Mouse (Mus musculus): ENCODE data around the gene Armt1. TPM values are rescaled to one million over a fixed set of nuclear protein-coding genes. Genes with fewer than 3 reads are reported as not detected.

Armt1 gene
- polyA plus RNA-seq, 1 experiment, result 5.2 TPM

- TF ChIP-seq GATA1 (IDR thresholded peaks at IDR 0.05; ENCODE audit: borderline replicate concordance, low read length), result no peak
- no peak for TF ChIP-seq FLI1 (IDR thresholded peaks at IDR 0.05; ENCODE audit: low read length)
- H3K27me3 ChIP-seq (replicated peaks), result peaks cover 1% of the 10 kb centered on the region
- H3K4me1 ChIP-seq, result peaks cover 9% of the 10 kb centered on the region; the same call in 1 of the 2 replicates
- H3K9me3 ChIP-seq, result 0 out of 2 replicates have a peak, but pooled peaks cover 7% of the 10 kb centered on the region
- no peak overlapping the region for H3K4me3 ChIP-seq (replicated peaks)
- H3K36me3 ChIP-seq (replicated peaks; ENCODE audit: low read length), result no peaks in the 10 kb centered on the region
These were observed 48.7 kb downstream of the Armt1 start for GRCm38 (mm10) chr10:4480929-4481328.

GRCm38 (mm10) chr10:4481695-4482094, 49.4 kb downstream of the Armt1 start:
- H3K36me3 ChIP-seq (replicated peaks; ENCODE audit: low read length), result no peaks in the 10 kb centered on the region
- 0 out of 2 replicates have a peak, but pooled peaks cover 7% of the 10 kb centered on the region for H3K9me3 ChIP-seq
- TF ChIP-seq FLI1 (IDR thresholded peaks at IDR 0.05; ENCODE audit: low read length), result no peak
- no peak for TF ChIP-seq GATA1 (IDR thresholded peaks at IDR 0.05; ENCODE audit: borderline replicate concordance, low read length)
- H3K27me3 ChIP-seq (replicated peaks), result peaks cover 1% of the 10 kb centered on the region
- peaks cover 9% of the 10 kb centered on the region; the same call in 1 of the 2 replicates for H3K4me1 ChIP-seq
- H3K4me3 ChIP-seq (replicated peaks), result no peak overlapping the region

- Histone ChIP-seq H3K27me3 (replicated peaks) (peaks cover 1% of the 10 kb centered on the region), H3K9me3 (0 out of 2 replicates have a peak, but pooled peaks cover 7% of the 10 kb centered on the region), H3K4me3 (replicated peaks) (no peak within 1 kb of the TSS), H3K36me3 (replicated peaks; ENCODE audit: low read length) (no peaks in the 10 kb centered on the region), H3K4me1 (peaks cover 9% of the 10 kb centered on the region; the same call in 1 of the 2 replicates)
- TF ChIP-seq FLI1 (IDR thresholded peaks at IDR 0.05; ENCODE audit: low read length), result no peak
- TF ChIP-seq GATA1 (IDR thresholded peaks at IDR 0.05; ENCODE audit: borderline replicate concordance, low read length), result no peak
These were observed 50.1 kb downstream of the Armt1 start, which contains the start of gene Ccdc170 for GRCm38 (mm10) chr10:4482355-4482754. Ccdc170 (plus strand) TSS chr10:4482502.

GRCm38 (mm10) chr10:4483848-4484247, 51.6 kb downstream of the Armt1 start:
- peaks cover 1% of the 10 kb centered on the region for H3K27me3 ChIP-seq (replicated peaks)
- peaks cover 9% of the 10 kb centered on the region; the same call in 1 of the 2 replicates for H3K4me1 ChIP-seq
- H3K4me3 ChIP-seq (replicated peaks), result peak overlapping the region; percentile 33
- H3K36me3 ChIP-seq (replicated peaks; ENCODE audit: low read length), result no peaks in the 10 kb centered on the region
- 0 out of 2 replicates have a peak, but pooled peaks cover 7% of the 10 kb centered on the region for H3K9me3 ChIP-seq
- no peak for TF ChIP-seq GATA1 (IDR thresholded peaks at IDR 0.05; ENCODE audit: borderline replicate concordance, low read length)
- TF ChIP-seq FLI1 (IDR thresholded peaks at IDR 0.05; ENCODE audit: low read length), result no peak

GRCm38 (mm10) chr10:4484986-4485385, 52.7 kb downstream of the Armt1 start:
- H3K4me3 ChIP-seq (replicated peaks), result no peak overlapping the region
- no peak for TF ChIP-seq FLI1 (IDR thresholded peaks at IDR 0.05; ENCODE audit: low read length)
- no peak for TF ChIP-seq GATA1 (IDR thresholded peaks at IDR 0.05; ENCODE audit: borderline replicate concordance, low read length)
- H3K27me3 ChIP-seq (replicated peaks), result peaks cover 1% of the 10 kb centered on the region
- H3K4me1 ChIP-seq, result peaks cover 9% of the 10 kb centered on the region; the same call in 1 of the 2 replicates
- H3K9me3 ChIP-seq, result 0 out of 2 replicates have a peak, but pooled peaks cover 7% of the 10 kb centered on the region
- H3K36me3 ChIP-seq (replicated peaks; ENCODE audit: low read length), result no peaks in the 10 kb centered on the region

GRCm38 (mm10) chr10:4489865-4490264, 57.6 kb downstream of the Armt1 start:
- Histone ChIP-seq H3K27me3 (replicated peaks) (no peaks in the 10 kb centered on the region), H3K4me3 (replicated peaks) (no peak overlapping the region), H3K4me1 (peaks cover 7% of the 10 kb centered on the region; the same call in 1 of the 2 replicates), H3K9me3 (0 out of 2 replicates have a peak, but pooled peaks cover 1% of the 10 kb centered on the region), H3K36me3 (replicated peaks; ENCODE audit: low read length) (no peaks in the 10 kb centered on the region)
- TF ChIP-seq GATA1 (IDR thresholded peaks at IDR 0.05; ENCODE audit: borderline replicate concordance, low read length), result no peak
- no peak for TF ChIP-seq FLI1 (IDR thresholded peaks at IDR 0.05; ENCODE audit: low read length)

GRCm38 (mm10) chr10:4491281-4491680, 59.0 kb downstream of the Armt1 start:
- TF ChIP-seq FLI1 (IDR thresholded peaks at IDR 0.05; ENCODE audit: low read length) (no peak), GATA1 (IDR thresholded peaks at IDR 0.05; ENCODE audit: borderline replicate concordance, low read length) (no peak)
- H3K9me3 ChIP-seq, result peaks cover 7% of the 10 kb centered on the region; the same call in 1 of the 2 replicates
- H3K4me1 ChIP-seq, result no peaks in the 10 kb centered on the region
- no peaks in the 10 kb centered on the region for H3K27me3 ChIP-seq (replicated peaks)
- no peak overlapping the region for H3K4me3 ChIP-seq (replicated peaks)
- no peaks in the 10 kb centered on the region for H3K36me3 ChIP-seq (replicated peaks; ENCODE audit: low read length)

GRCm38 (mm10) chr10:4492045-4492444, 59.8 kb downstream of the Armt1 start:
- Histone ChIP-seq H3K9me3 (peaks cover 9% of the 10 kb centered on the region; the same call in 1 of the 2 replicates), H3K4me3 (replicated peaks) (no peak overlapping the region), H3K4me1 (no peaks in the 10 kb centered on the region), H3K27me3 (replicated peaks) (no peaks in the 10 kb centered on the region), H3K36me3 (replicated peaks; ENCODE audit: low read length) (no peaks in the 10 kb centered on the region)
- TF ChIP-seq GATA1 (IDR thresholded peaks at IDR 0.05; ENCODE audit: borderline replicate concordance, low read length) (no peak), FLI1 (IDR thresholded peaks at IDR 0.05; ENCODE audit: low read length) (no peak)

- H3K4me3 ChIP-seq (replicated peaks), result no peak overlapping the region
- no peaks in the 10 kb centered on the region for H3K36me3 ChIP-seq (replicated peaks; ENCODE audit: low read length)
- no peaks in the 10 kb centered on the region for H3K27me3 ChIP-seq (replicated peaks)
- H3K9me3 ChIP-seq, result peaks cover 9% of the 10 kb centered on the region; the same call in 1 of the 2 replicates
- TF ChIP-seq FLI1 (IDR thresholded peaks at IDR 0.05; ENCODE audit: low read length) (no peak), GATA1 (IDR thresholded peaks at IDR 0.05; ENCODE audit: borderline replicate concordance, low read length) (no peak)
- no peaks in the 10 kb centered on the region for H3K4me1 ChIP-seq
These were observed 60.6 kb downstream of the Armt1 start for GRCm38 (mm10) chr10:4492909-4493308.

- H3K27me3 ChIP-seq (replicated peaks), result no peaks in the 10 kb centered on the region
- no peaks in the 10 kb centered on the region for H3K9me3 ChIP-seq
- H3K36me3 ChIP-seq (replicated peaks; ENCODE audit: low read length), result no peaks in the 10 kb centered on the region
- H3K4me1 ChIP-seq, result no peaks in the 10 kb centered on the region
- H3K4me3 ChIP-seq (replicated peaks), result no peak overlapping the region
- TF ChIP-seq GATA1 (IDR thresholded peaks at IDR 0.05; ENCODE audit: borderline replicate concordance, low read length), result no peak
- TF ChIP-seq FLI1 (IDR thresholded peaks at IDR 0.05; ENCODE audit: low read length), result no peak
These were observed 71.0 kb downstream of the Armt1 start for GRCm38 (mm10) chr10:4503251-4503650.

Other genes starting within 250 kb of the Armt1 start
- 0.46 TPM in 1 of 2 replicates, not detected in the other for gene Akap12, start 166.1 kb upstream of the Armt1 start, polyA plus RNA-seq (2012; ENCODE audit: insufficient read depth, low replicate concordance)
- 3.1 and 5.1 TPM in 2 replicates for gene Zbtb2, start 44.4 kb upstream of the Armt1 start, polyA plus RNA-seq (2012; ENCODE audit: insufficient read depth, low replicate concordance)
- 2.3 TPM in 1 of 2 replicates, not detected in the other for gene Rmnd1, start 79 bp upstream of the Armt1 start, polyA plus RNA-seq (2012; ENCODE audit: insufficient read depth, low replicate concordance)
- 0.06 TPM in 1 of 2 replicates, not detected in the other for gene Ccdc170, start 50.0 kb downstream of the Armt1 start, polyA plus RNA-seq (2012; ENCODE audit: insufficient read depth, low replicate concordance)
- gene Esr1, start 179.1 kb downstream of the Armt1 start, polyA plus RNA-seq (2012; ENCODE audit: insufficient read depth, low replicate concordance), result 0.18 TPM in 1 of 2 replicates, not detected in the other

Measured in megakaryocyte, embryonic 14.5 days (primary cell).